Mouse (Mus musculus) heart, embryonic 16.5 days (tissue): ENCODE data around the gene Dclk1. TPM values are rescaled to one million over a fixed set of nuclear protein-coding genes. Genes with fewer than 3 reads are reported as not detected.

Experiments
- ATAC-seq: fragments of 200-750 bp; cut with Nextera tagmentation; replicated peaks from 2 replicates; pipeline ENCODE4 v1.8.0; 2017; ENCODE audit warnings: moderate number of reproducible peaks; ENCODE audit not compliant: insufficient read depth, low FRiP score; ENCODE audit errors: extremely low read depth
- H3K27ac ChIP-seq: fragments of 300-500 bp; sonication (generic); 2 replicates; pipeline ENCODE4 v1.5.1; 2014; ENCODE audit warnings: mild to moderate bottlenecking, low read length, control low read depth, moderate library complexity
- H3K27me3 ChIP-seq: fragments of 300-500 bp; sonication (generic); 2 replicates; pipeline ENCODE4 v1.6.1; 2014; ENCODE audit warnings: low read length, mixed read lengths; ENCODE audit not compliant: control insufficient read depth, insufficient read depth
- H3K36me3 ChIP-seq: fragments of 300-500 bp; sonication (generic); 2 replicates; pipeline ENCODE4 v1.6.1; 2014; ENCODE audit not compliant: control insufficient read depth, insufficient read depth
- H3K4me1 ChIP-seq: fragments of 300-500 bp; sonication (generic); 2 replicates; pipeline ENCODE4 v1.6.1; 2014; ENCODE audit warnings: low read length, mixed read lengths; ENCODE audit not compliant: control insufficient read depth, insufficient read depth
- H3K4me2 ChIP-seq: fragments of 300-500 bp; sonication (generic); 2 replicates; pipeline ENCODE4 v1.6.1; 2014; ENCODE audit warnings: low read depth, mild to moderate bottlenecking, control low read depth, low read length
- H3K4me3 ChIP-seq: fragments of 300-500 bp; sonication (generic); 2 replicates; pipeline ENCODE4 v1.5.1; 2014; ENCODE audit warnings: mild to moderate bottlenecking, control low read depth, low read length
- H3K9ac ChIP-seq: fragments of 300-500 bp; sonication (generic); 2 replicates; pipeline ENCODE4 v1.6.1; 2014; ENCODE audit warnings: low read length, control low read depth
- H3K9me3 ChIP-seq: fragments of 300-500 bp; sonication (generic); replicated peaks from 2 replicates; pipeline ENCODE4 v1.6.1; 2016; ENCODE audit warnings: low read length; ENCODE audit not compliant: control insufficient read depth
- WGBS: fragments of 180-500 bp; shearing (Covaris S2); extraction: QIAGEN DNeasy Blood & Tissue Kit; methylation state at CpG from one replicate; pipeline ENCODE4 v1.1.7; 2014; 5-methylcytosine and 5-hydroxymethylcytosine counted together
- polyA plus RNA-seq: library from polyadenylated mRNA; unstranded; fragments of >200 nt; fragmentation: Nextera tagmentation; extraction: Ambion mirVana; gene quantifications from 2 replicates; pipeline ENCODE4 v1.2.1, GENCODE M21; 2015

The Dclk1 gene
- polyA plus RNA-seq, 1 experiment from 2014 or later, result 5.4 TPM

- no peak overlapping the region for H3K4me2 ChIP-seq
- WGBS, result 75% methylated on average over 9 of the region's 9 CpGs
- no peak for ATAC-seq
These were observed 224.2 kb downstream of the Dclk1 start for GRCm38 (mm10) chr3:55466348-55466747.

GRCm38 (mm10) chr3:55472110-55472509 lies 229.9 kb downstream of the Dclk1 start, which contains the start of gene Gm21954:
Gm21954 (minus strand) TSS chr3:55472210.
- H3K36me3 ChIP-seq, result no peaks in the 10 kb centered on the region
- ATAC-seq, result no peak
- H3K27me3 ChIP-seq, result no peaks in the 10 kb centered on the region
- H3K4me3 ChIP-seq, result no peak within 1 kb of the TSS
- no peak within 1 kb of the TSS for H3K27ac ChIP-seq
- 90% methylated on average over 2 of the region's 2 CpGs for WGBS
- no peak within 1 kb of the TSS for H3K4me2 ChIP-seq
- no peaks in the 10 kb centered on the region for H3K9me3 ChIP-seq
- H3K4me1 ChIP-seq, result no peaks in the 10 kb centered on the region
- H3K9ac ChIP-seq, result no peak within 1 kb of the TSS

More at GRCm38 (mm10) chr3:55466348-55466747, 224.2 kb downstream of the Dclk1 start:
- no peak overlapping the region for H3K9ac ChIP-seq
- no peaks in the 10 kb centered on the region for H3K9me3 ChIP-seq
- peaks cover 6% of the 10 kb centered on the region for H3K4me1 ChIP-seq
- H3K36me3 ChIP-seq, result no peaks in the 10 kb centered on the region
- no peak overlapping the region for H3K27ac ChIP-seq
- H3K4me3 ChIP-seq, result no peak overlapping the region
- no peaks in the 10 kb centered on the region for H3K27me3 ChIP-seq

GRCm38 (mm10) chr3:55473146-55473545 lies 231.0 kb downstream of the Dclk1 start:
- H3K27ac ChIP-seq, result no peak overlapping the region
- H3K36me3 ChIP-seq, result no peaks in the 10 kb centered on the region
- no peak for ATAC-seq
- H3K9ac ChIP-seq, result no peak overlapping the region
- no peaks in the 10 kb centered on the region for H3K4me1 ChIP-seq
- H3K4me3 ChIP-seq, result no peak overlapping the region
- H3K9me3 ChIP-seq, result no peaks in the 10 kb centered on the region
- H3K4me2 ChIP-seq, result no peak overlapping the region
- WGBS, result 65% methylated on average over 6 of the region's 6 CpGs
- H3K27me3 ChIP-seq, result no peaks in the 10 kb centered on the region

- no peak for ATAC-seq
- no peaks in the 10 kb centered on the region for H3K36me3 ChIP-seq
- H3K4me2 ChIP-seq, result no peak overlapping the region
- H3K9me3 ChIP-seq, result no peaks in the 10 kb centered on the region
- no peak overlapping the region for H3K27ac ChIP-seq
- no peak overlapping the region for H3K4me3 ChIP-seq
- WGBS, result 81% methylated on average over 7 of the region's 7 CpGs
- H3K27me3 ChIP-seq, result no peaks in the 10 kb centered on the region
- no peak overlapping the region for H3K9ac ChIP-seq
- no peaks in the 10 kb centered on the region for H3K4me1 ChIP-seq
These were observed 234.5 kb downstream of the Dclk1 start for GRCm38 (mm10) chr3:55476694-55477093.

- no peak overlapping the region for H3K4me3 ChIP-seq
- H3K4me1 ChIP-seq, result no peaks in the 10 kb centered on the region
- H3K4me2 ChIP-seq, result no peak overlapping the region
- H3K36me3 ChIP-seq, result no peaks in the 10 kb centered on the region
- no peaks in the 10 kb centered on the region for H3K27me3 ChIP-seq
- H3K27ac ChIP-seq, result no peak overlapping the region
- 83% methylated on average over 4 of the region's 4 CpGs for WGBS
- ATAC-seq, result no peak
- no peaks in the 10 kb centered on the region for H3K9me3 ChIP-seq
- H3K9ac ChIP-seq, result no peak overlapping the region
These were observed 237.1 kb downstream of the Dclk1 start for GRCm38 (mm10) chr3:55479306-55479705.

GRCm38 (mm10) chr3:55481140-55481539 lies 239.0 kb downstream of the Dclk1 start:
- Histone ChIP-seq H3K9me3 (no peaks in the 10 kb centered on the region), H3K4me3 (no peak overlapping the region), H3K36me3 (no peaks in the 10 kb centered on the region), H3K27me3 (no peaks in the 10 kb centered on the region), H3K9ac (no peak overlapping the region), H3K4me2 (no peak overlapping the region), H3K4me1 (no peaks in the 10 kb centered on the region), H3K27ac (no peak overlapping the region)
- ATAC-seq, result no peak
- 45% methylated on average over 1 of the region's 1 CpGs for WGBS

GRCm38 (mm10) chr3:55483328-55483727 lies 241.2 kb downstream of the Dclk1 start:
- no peak overlapping the region for H3K27ac ChIP-seq
- ATAC-seq, result no peak
- no peaks in the 10 kb centered on the region for H3K27me3 ChIP-seq
- no peak overlapping the region for H3K4me3 ChIP-seq
- no peaks in the 10 kb centered on the region for H3K4me1 ChIP-seq
- WGBS, result 42% methylated on average over 4 of the region's 4 CpGs
- H3K4me2 ChIP-seq, result no peak overlapping the region
- H3K9me3 ChIP-seq, result no peaks in the 10 kb centered on the region
- H3K9ac ChIP-seq, result no peak overlapping the region
- no peaks in the 10 kb centered on the region for H3K36me3 ChIP-seq

- ATAC-seq, result no peak
- Histone ChIP-seq H3K9me3 (no peaks in the 10 kb centered on the region), H3K27me3 (no peaks in the 10 kb centered on the region), H3K9ac (no peak overlapping the region), H3K4me3 (no peak overlapping the region), H3K27ac (no peak overlapping the region), H3K4me1 (no peaks in the 10 kb centered on the region), H3K4me2 (no peak overlapping the region), H3K36me3 (no peaks in the 10 kb centered on the region)
- 72% methylated on average over 12 of the region's 12 CpGs for WGBS
These were observed 247.2 kb downstream of the Dclk1 start for GRCm38 (mm10) chr3:55489231-55489990.

- no peaks in the 10 kb centered on the region for H3K36me3 ChIP-seq
- no peak overlapping the region for H3K4me2 ChIP-seq
- H3K4me1 ChIP-seq, result no peaks in the 10 kb centered on the region
- no peak overlapping the region for H3K9ac ChIP-seq
- H3K27ac ChIP-seq, result no peak overlapping the region
- ATAC-seq, result no peak
- WGBS, result 63% methylated on average over 6 of the region's 6 CpGs
- no peak overlapping the region for H3K4me3 ChIP-seq
- H3K27me3 ChIP-seq, result no peaks in the 10 kb centered on the region
- H3K9me3 ChIP-seq, result no peaks in the 10 kb centered on the region
These were observed 249.9 kb downstream of the Dclk1 start for GRCm38 (mm10) chr3:55492021-55492420.
